Mouse (Mus musculus): Measurements from ENCODE around the gene Fblim1. TPM values are rescaled to one million over a fixed set of nuclear protein-coding genes. Genes with fewer than 3 reads are reported as not detected.

The Fblim1 gene
- 38.7 and 43.2 TPM in 2 replicates for polyA plus RNA-seq (2012; rRNA removed)

DNA sequence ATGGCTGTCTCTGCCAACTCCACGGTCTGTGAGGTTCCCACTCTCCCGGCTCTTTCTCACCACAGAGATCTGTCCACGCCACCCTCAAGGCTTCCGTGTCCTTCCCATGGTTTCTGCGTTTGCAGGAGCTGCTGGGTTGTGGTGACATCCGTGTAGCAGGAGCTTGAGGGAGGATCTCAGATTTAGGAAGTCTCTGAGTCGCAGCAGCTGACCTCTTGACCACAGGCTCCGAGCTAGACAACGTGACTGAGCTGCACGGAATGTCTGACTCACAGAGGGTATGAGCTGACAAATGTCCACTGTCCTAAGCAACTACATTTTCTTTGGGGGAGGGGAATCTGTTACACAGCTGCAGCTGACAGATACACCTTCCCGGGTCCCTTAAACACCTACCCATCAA, at the start of gene Fblim1:
Fblim1 (minus strand) TSS at position 236 of the 400 bp plus-strand sequence.

DNA sequence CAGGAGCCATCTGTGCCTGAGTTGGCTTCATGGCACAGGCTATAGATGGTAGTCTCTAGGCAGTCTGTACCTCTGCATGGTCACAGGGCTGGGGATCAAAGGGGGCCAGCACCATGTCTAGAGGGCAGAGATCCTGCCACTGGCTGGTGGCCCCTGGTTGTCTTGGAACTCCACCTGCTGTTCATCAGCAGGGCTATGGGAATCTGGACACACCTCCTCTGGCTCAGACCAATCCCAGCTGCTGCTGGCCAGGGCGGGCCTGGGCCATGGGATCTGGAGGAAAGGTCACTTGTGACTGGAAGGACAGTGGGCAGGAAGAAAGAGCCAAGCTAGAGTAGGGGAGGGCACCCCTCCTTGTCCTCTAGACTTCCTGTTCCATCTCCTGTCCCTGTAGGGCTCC, 17.8 kb upstream of the Fblim1 start, which contains the start of gene Slc25a34:
Slc25a34 (minus strand) TSS at position 156 of the 400 bp plus-strand sequence.

DNA sequence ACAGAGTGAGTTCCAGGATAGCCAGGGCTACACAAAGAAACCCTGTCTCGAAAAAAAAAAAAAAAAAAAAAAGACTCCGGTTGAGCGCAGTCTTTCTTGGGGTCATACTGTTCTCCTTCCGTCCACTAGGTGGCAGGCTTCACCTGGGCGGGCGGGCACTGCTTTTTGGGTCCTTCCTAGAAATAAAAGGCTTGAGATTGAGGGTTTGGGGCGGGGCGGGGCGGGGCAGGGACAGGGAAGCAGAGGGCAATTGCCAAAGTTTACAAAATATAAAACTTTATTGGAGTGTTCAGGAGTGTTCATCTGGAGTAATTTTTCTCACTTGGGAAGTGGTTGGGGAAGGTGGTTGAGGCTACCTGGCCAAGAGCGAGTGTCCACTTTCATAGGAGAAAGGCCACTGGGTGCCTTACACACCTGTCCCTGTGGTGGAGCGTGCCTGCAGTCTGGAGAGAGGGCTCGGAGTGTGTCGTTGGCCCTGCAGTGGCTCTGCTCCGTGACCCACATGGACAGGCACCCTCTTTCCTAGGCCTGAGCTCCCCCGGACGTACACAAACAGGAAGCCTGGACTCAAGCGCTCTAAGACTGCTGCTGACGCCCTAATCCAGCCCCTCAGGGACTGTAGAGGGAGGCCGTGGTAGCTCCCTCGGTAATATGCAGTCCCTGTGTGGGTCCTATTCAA, 12.8 kb upstream of the Fblim1 start, which contains the start of gene Tmem82:
Tmem82 (minus strand) TSS at position 69 of the 679 bp plus-strand sequence.

DNA sequence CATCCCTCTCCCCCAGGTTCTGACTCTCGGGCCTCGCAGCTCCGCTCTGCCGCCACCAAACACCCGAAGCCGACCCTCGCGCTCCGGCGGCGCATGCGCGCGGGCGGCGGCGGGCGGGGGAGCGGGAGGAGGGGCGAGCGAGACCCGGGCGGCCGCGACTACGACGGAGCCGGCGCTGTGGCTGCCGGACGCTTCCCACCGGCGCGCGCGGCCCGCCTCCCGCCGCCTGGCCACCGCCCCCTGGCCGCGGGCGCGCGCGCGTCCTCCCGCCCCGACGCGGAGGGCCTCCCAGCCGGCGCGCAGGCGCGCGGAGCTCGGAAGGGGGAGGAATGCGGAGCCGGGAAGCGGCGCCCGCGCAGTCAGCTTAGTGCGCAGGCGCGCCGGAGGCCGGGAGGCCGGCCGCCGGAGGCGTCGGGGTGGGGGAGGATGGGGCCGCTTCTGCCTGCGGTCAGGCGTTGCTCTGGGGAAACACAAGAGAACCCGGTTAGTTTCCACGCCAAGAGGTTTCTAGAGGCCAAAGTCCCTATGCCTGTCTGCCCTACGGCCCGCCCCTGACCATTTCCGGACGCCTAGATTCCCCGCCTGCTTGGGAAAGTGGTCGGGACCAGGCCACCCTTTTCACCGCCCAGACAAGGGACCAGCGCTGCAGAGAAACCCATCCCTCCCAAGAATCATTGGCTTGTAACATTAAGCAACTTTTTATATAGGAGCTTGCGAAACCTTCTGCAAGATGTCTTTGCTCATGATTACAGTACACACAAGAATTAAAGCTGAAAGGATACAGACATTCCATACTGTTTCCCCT, 67.3 kb downstream of the Fblim1 start, which contains the start of gene Spen:
Spen (minus strand) TSS at position 190 of the 805 bp plus-strand sequence.

Other genes starting within 250 kb of the Fblim1 start
- gene Fam131c, start 237.9 kb downstream of the Fblim1 start, polyA plus RNA-seq (2012; rRNA removed): 4.6 and 6.3 TPM in 2 replicates
- gene Clcnka, start 207.4 kb downstream of the Fblim1 start, polyA plus RNA-seq (2012; rRNA removed): not detected in 2 replicates
- not detected in 2 replicates for gene Clcnkb, start 190.1 kb downstream of the Fblim1 start, polyA plus RNA-seq (2012; rRNA removed)
- 15.4 and 16.0 TPM in 2 replicates for gene Hspb7, start 185.3 kb downstream of the Fblim1 start, polyA plus RNA-seq (2012; rRNA removed)
- gene Srarp, start 170.0 kb downstream of the Fblim1 start, polyA plus RNA-seq (2012; rRNA removed): 1.9 and 2.3 TPM in 2 replicates
- 61.4 and 64.3 TPM in 2 replicates for gene Zbtb17, start 161.4 kb downstream of the Fblim1 start, polyA plus RNA-seq (2012; rRNA removed)
- gene Spen, start 67.5 kb downstream of the Fblim1 start, polyA plus RNA-seq (2012; rRNA removed): 21.1 and 26.2 TPM in 2 replicates
- gene Tmem82, start 12.5 kb upstream of the Fblim1 start, polyA plus RNA-seq (2012; rRNA removed): 2.5 and 2.9 TPM in 2 replicates
- 5.1 and 5.5 TPM in 2 replicates for gene Slc25a34, start 17.7 kb upstream of the Fblim1 start, polyA plus RNA-seq (2012; rRNA removed)
- gene Plekhm2, start 58.8 kb upstream of the Fblim1 start, polyA plus RNA-seq (2012; rRNA removed): 69.2 and 81.9 TPM in 2 replicates
- gene Rsc1a1, start 79.5 kb upstream of the Fblim1 start, polyA plus RNA-seq (2012; rRNA removed): 10.4 and 14.6 TPM in 2 replicates
- 23.6 and 28.8 TPM in 2 replicates for gene Ddi2, start 117.3 kb upstream of the Fblim1 start, polyA plus RNA-seq (2012; rRNA removed)
- 0.53 and 0.86 TPM in 2 replicates for gene Agmat, start 140.6 kb upstream of the Fblim1 start, polyA plus RNA-seq (2012; rRNA removed)
- gene Dnajc16, start 184.8 kb upstream of the Fblim1 start, polyA plus RNA-seq (2012; rRNA removed): 14.0 and 14.9 TPM in 2 replicates
- gene Casp9, start 187.5 kb upstream of the Fblim1 start, polyA plus RNA-seq (2012; rRNA removed): 31.5 and 38.1 TPM in 2 replicates
- gene Cela2a, start 220.1 kb upstream of the Fblim1 start, polyA plus RNA-seq (2012; rRNA removed): 6.7 and 13.2 TPM in 2 replicates
- gene Ctrc, start 240.3 kb upstream of the Fblim1 start, polyA plus RNA-seq (2012; rRNA removed): 0.29 and 0.70 TPM in 2 replicates